ENCODE assay signal across 12 mouse cellular contexts in the genomic region with DNA sequence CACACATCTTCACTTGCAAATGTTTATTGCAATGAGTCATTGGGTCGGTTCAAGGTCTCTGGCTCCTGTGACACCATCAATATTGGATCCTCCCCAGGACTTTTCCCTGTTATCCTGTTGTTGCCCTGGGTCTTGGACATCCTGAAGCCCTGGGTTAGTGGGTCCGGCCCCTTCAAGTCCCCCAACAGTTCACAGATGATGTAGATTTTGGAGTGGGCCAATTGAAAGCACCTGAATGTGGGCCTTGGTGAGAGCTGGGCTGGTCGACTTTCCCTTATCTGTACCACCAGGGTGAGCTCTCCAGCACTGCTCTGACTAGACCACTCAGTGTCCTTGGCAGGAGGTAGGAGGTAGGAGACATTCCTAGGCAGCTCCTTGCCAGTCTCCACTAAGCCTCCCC. TPM values are rescaled to one million over a fixed set of nuclear protein-coding genes. Genes with fewer than 3 reads are reported as not detected.
DNase-seq lines count a peak whose midpoint lies in the region; ATAC-seq lines count a peak whose summit lies in the region.
"Had no signal": no experiment of that assay in that cellular context is flagged by ENCODE, and none has a peak within 500 bp of the region (broad histone marks: within the 10 kb centered on the region; RNA-seq: fewer than 3 reads in every experiment).

No protein-coding gene starts in this region.

- H3K4me3 ChIP-seq in hindbrain, embryonic 10.5 days = no peak overlapping the region
- H3K4me3 ChIP-seq in hindbrain, embryonic 13.5 days = no peak overlapping the region
- H3K4me3 ChIP-seq in liver, embryonic 12.5 days = peak overlapping the region; percentile 24

- 67% methylated on average over 3 of the region's 3 CpGs for WGBS in hindbrain, embryonic 10.5 days
- 73% methylated on average over 3 of the region's 3 CpGs for WGBS in hindbrain, embryonic 13.5 days
- WGBS in liver, embryonic 12.5 days (ENCODE audit: insufficient replicate concordance) = 36% methylated on average over 3 of the region's 3 CpGs

- H3K9ac ChIP-seq in hindbrain, embryonic 13.5 days = no peak overlapping the region
- H3K9ac ChIP-seq in liver, embryonic 12.5 days = peak overlapping the region; percentile 55

- ATAC-seq in hindbrain, embryonic 13.5 days (ENCODE audit: low FRiP score) = no peak
- peak; percentile 73 for ATAC-seq in liver, embryonic 12.5 days

- peak overlapping the region; percentile 13; the same call in 1 of the 2 replicates for H3K27ac ChIP-seq in hindbrain, embryonic 10.5 days
- no peak overlapping the region for H3K27ac ChIP-seq in hindbrain, embryonic 13.5 days
- peak overlapping the region; percentile 97 for H3K27ac ChIP-seq in liver, embryonic 12.5 days

- H3K36me3 ChIP-seq in hindbrain, embryonic 10.5 days = no peaks in the 10 kb centered on the region
- H3K36me3 ChIP-seq in hindbrain, embryonic 13.5 days = no peaks in the 10 kb centered on the region
- no peaks in the 10 kb centered on the region for H3K36me3 ChIP-seq in liver, embryonic 12.5 days

- H3K27me3 ChIP-seq in hindbrain, embryonic 10.5 days (ENCODE audit: insufficient read depth, poor library complexity, severe bottlenecking) = peaks cover 17% of the 10 kb centered on the region; the same call in 1 of the 2 replicates
- H3K27me3 ChIP-seq in hindbrain, embryonic 13.5 days = no peaks in the 10 kb centered on the region
- H3K27me3 ChIP-seq in liver, embryonic 12.5 days (replicated peaks) = no peaks in the 10 kb centered on the region

- H3K9me3 ChIP-seq in hindbrain, embryonic 10.5 days = no peaks in the 10 kb centered on the region
- no peaks in the 10 kb centered on the region for H3K9me3 ChIP-seq in hindbrain, embryonic 13.5 days
- no peaks in the 10 kb centered on the region for H3K9me3 ChIP-seq in liver, embryonic 12.5 days (replicated peaks)

- H3K4me2 ChIP-seq in hindbrain, embryonic 13.5 days = no peak overlapping the region
- H3K4me2 ChIP-seq in liver, embryonic 12.5 days = peak overlapping the region; percentile 66

- no peak for DNase-seq in hindbrain, embryonic 10.5 days (ENCODE audit: low spot score)
- peak; percentile 33 to 47 for DNase-seq in spleen, postnatal 10 days (ENCODE audit: low spot score in 2 of 2)
- no peak for DNase-seq in spleen, adult 12 weeks (ENCODE audit: low spot score)
- DNase-seq in B cell, adult 2 months = no peak
- no peak for DNase-seq in cerebellum, postnatal 4 days (ENCODE audit: low spot score in 2 of 2)
- DNase-seq: heart, postnatal 10 days; kidney, postnatal 4 days; lung, postnatal 4 days had no signal

- peaks cover 45% of the 10 kb centered on the region for H3K4me1 ChIP-seq in hindbrain, embryonic 10.5 days (replicated peaks)
- peaks cover 26% of the 10 kb centered on the region for H3K4me1 ChIP-seq in hindbrain, embryonic 13.5 days (replicated peaks)
- H3K4me1 ChIP-seq in liver, embryonic 12.5 days = peaks cover 78% of the 10 kb centered on the region

RNA-seq across cellular contexts. Expression of gene Serinc5, which starts 15.5 kb away (rescaled TPM):
- 10.6 and 13.3 TPM in 2 replicates for polyA plus RNA-seq in hindbrain, embryonic 10.5 days (2016; fragmentation: Nextera tagmentation; extraction: Ambion mirVana)
- 15.8 and 18.6 TPM in 2 replicates for polyA plus RNA-seq in hindbrain, embryonic 13.5 days (2015; fragmentation: Nextera tagmentation; extraction: Ambion mirVana)
- polyA plus RNA-seq in liver, embryonic 12.5 days (2016; fragmentation: Nextera tagmentation; extraction: Ambion mirVana) = 26.7 and 27.6 TPM in 2 replicates

RNA-seq across cellular contexts. Expression of gene Spz1, which starts 19.5 kb away (rescaled TPM):
- polyA plus RNA-seq in hindbrain, embryonic 10.5 days (2016; fragmentation: Nextera tagmentation; extraction: Ambion mirVana) = not detected in 2 replicates
- polyA plus RNA-seq in hindbrain, embryonic 13.5 days (2015; fragmentation: Nextera tagmentation; extraction: Ambion mirVana) = not detected in 2 replicates
- polyA plus RNA-seq in liver, embryonic 12.5 days (2016; fragmentation: Nextera tagmentation; extraction: Ambion mirVana) = not detected in 2 replicates
- polyA plus RNA-seq: frontal cortex, adult 2 months; limb, embryonic 14.5 days had no signal

Comparison
In these comparisons a context has a peak if more than half of its experiments do, and no peak if none do; other contexts are left out.
1. DNase-seq: peak in spleen, postnatal 10 days (2 of 2); none in hindbrain, embryonic 10.5 days (single experiment), spleen, adult 12 weeks (single experiment), B cell, adult 2 months (0 of 2) and cerebellum, postnatal 4 days (0 of 2).